Mouse (Mus musculus): ENCODE results near the gene Gm12169.

- TF ChIP-seq CTCF (conservative IDR thresholded peaks at IDR 0.05; ENCODE audit: low read length) (no peak), POU5F1 (IDR thresholded peaks at IDR 0.05; ENCODE audit: borderline replicate concordance, low read length) (no peak), NANOG (IDR thresholded peaks at IDR 0.05; ENCODE audit: borderline replicate concordance, low read length) (no peak)
These were observed 56.4 kb downstream of the Gm12169 start for GRCm38 (mm10) chr11:46580428-46580827.

All from E14TG2a.4 (cell line).